Mouse (Mus musculus) liver, postnatal 0 days (tissue): ENCODE data around the gene Znrf2. TPM values are rescaled to one million over a fixed set of nuclear protein-coding genes. Genes with fewer than 3 reads are reported as not detected.

ENCODE experiments used
- ATAC-seq: fragments of 200-750 bp; cut with Nextera tagmentation; 2 replicates; pipeline ENCODE4 v1.8.0; 2017; ENCODE audit warnings: mild to moderate bottlenecking, moderate library complexity
- DNase-seq: peaks from one replicate; pipeline ENCODE4 v3.0.0-alpha.2; 2016
- H3K27ac ChIP-seq: fragments of 300-500 bp; sonication (generic); 2 replicates; pipeline ENCODE4 v1.5.1; 2014; ENCODE audit warnings: antibody characterized with exemption, moderate library complexity, mild to moderate bottlenecking, low read depth
- H3K27me3 ChIP-seq: fragments of 300-500 bp; sonication (generic); 2 replicates; pipeline ENCODE4 v1.6.1; 2014; ENCODE audit warnings: low read length, control low read depth, mixed read lengths; ENCODE audit not compliant: insufficient read depth
- H3K36me3 ChIP-seq: fragments of 300-500 bp; sonication (generic); replicated peaks from 2 replicates; pipeline ENCODE4 v1.6.1; 2014; ENCODE audit warnings: mild to moderate bottlenecking, control low read depth, low read length, moderate library complexity, mixed read lengths; ENCODE audit not compliant: insufficient read depth
- H3K4me1 ChIP-seq: fragments of 300-500 bp; sonication (generic); 2 replicates; pipeline ENCODE4 v1.6.1; 2014; ENCODE audit warnings: antibody characterized with exemption, mild to moderate bottlenecking, control low read depth; ENCODE audit not compliant: insufficient read depth
- H3K4me2 ChIP-seq: fragments of 300-500 bp; sonication (generic); 2 replicates; pipeline ENCODE4 v1.6.1; 2014; ENCODE audit warnings: low read depth, mild to moderate bottlenecking, low read length, moderate library complexity, mixed read lengths
- H3K4me3 ChIP-seq: fragments of 300-500 bp; sonication (generic); 2 replicates; pipeline ENCODE4 v1.5.1; 2014; ENCODE audit warnings: low read depth, low read length
- H3K9ac ChIP-seq: fragments of 300-500 bp; sonication (generic); replicated peaks from 2 replicates; pipeline ENCODE4 v1.6.1; 2014; ENCODE audit warnings: mild to moderate bottlenecking, moderate library complexity
- H3K9me3 ChIP-seq: fragments of 300-500 bp; sonication (generic); 2 replicates; pipeline ENCODE4 v1.6.1; 2016; ENCODE audit warnings: mild to moderate bottlenecking, control low read depth, low read length, mixed read lengths
- CTCF ChIP-seq: sonication (generic); IDR thresholded peaks from 2 replicates; pipeline ENCODE4 v1.5.1; 2016; ENCODE audit warnings: antibody characterized with exemption, low read depth
- EP300 ChIP-seq: IDR thresholded peaks from 2 replicates; pipeline ENCODE4 v1.6.1; 2016; ENCODE audit warnings: antibody characterized with exemption, low read depth, mild to moderate bottlenecking
- WGBS: fragments of 180-500 bp; shearing (Covaris S2); extraction: QIAGEN DNeasy Blood & Tissue Kit; methylation state at CpG from one replicate; pipeline ENCODE4 v1.1.7; 2014; ENCODE audit not compliant: insufficient replicate concordance; 5-methylcytosine and 5-hydroxymethylcytosine counted together
- polyA plus RNA-seq: library from polyadenylated mRNA; unstranded; fragments of >200 nt; fragmentation: Nextera tagmentation; extraction: Ambion mirVana; gene quantifications from 2 replicates; pipeline ENCODE4 v1.2.1, GENCODE M21; 2015

The Znrf2 gene
- polyA plus RNA-seq, 1 experiment from 2014 or later, result 4.4 TPM

- ATAC-seq (no peak), DNase-seq (no peak)
- 73% methylated on average over 5 of the region's 5 CpGs for WGBS
- Histone ChIP-seq H3K4me3 (no peak overlapping the region), H3K36me3 (no peaks in the 10 kb centered on the region), H3K4me2 (no peak overlapping the region), H3K27me3 (no peaks in the 10 kb centered on the region), H3K9me3 (no peaks in the 10 kb centered on the region), H3K9ac (no peak overlapping the region), H3K4me1 (peaks cover 3% of the 10 kb centered on the region; the same call in 1 of the 2 replicates), H3K27ac (no peak overlapping the region)
- TF ChIP-seq EP300 (no peak), CTCF (no peak)
Observed at GRCm38 (mm10) chr6:54779968-54780367, 36.7 kb upstream of the Znrf2 start.

GRCm38 (mm10) chr6:54780569-54781304 is 36.0 kb upstream of the Znrf2 start:
- ATAC-seq (no peak), DNase-seq (no peak)
- no peak overlapping the region for H3K4me3 ChIP-seq
- no peaks in the 10 kb centered on the region for H3K9me3 ChIP-seq
- H3K4me1 ChIP-seq, result peaks cover 3% of the 10 kb centered on the region; the same call in 1 of the 2 replicates
- 50% methylated on average over 5 of the region's 5 CpGs for WGBS
- no peaks in the 10 kb centered on the region for H3K36me3 ChIP-seq
- no peak overlapping the region for H3K9ac ChIP-seq
- no peak overlapping the region for H3K4me2 ChIP-seq
- TF ChIP-seq CTCF (no peak), EP300 (no peak)
- H3K27me3 ChIP-seq, result no peaks in the 10 kb centered on the region
- H3K27ac ChIP-seq, result no peak overlapping the region

GRCm38 (mm10) chr6:54781881-54782280 is 34.8 kb upstream of the Znrf2 start:
- Histone ChIP-seq H3K9ac (no peak overlapping the region), H3K27me3 (no peaks in the 10 kb centered on the region), H3K4me1 (peaks cover 3% of the 10 kb centered on the region; the same call in 1 of the 2 replicates), H3K9me3 (no peaks in the 10 kb centered on the region), H3K4me3 (no peak overlapping the region), H3K4me2 (no peak overlapping the region), H3K27ac (no peak overlapping the region), H3K36me3 (no peaks in the 10 kb centered on the region)
- DNase-seq (no peak), ATAC-seq (no peak)
- TF ChIP-seq EP300 (no peak), CTCF (no peak)
- 68% methylated on average over 6 of the region's 6 CpGs for WGBS

GRCm38 (mm10) chr6:54785098-54785730 is 31.5 kb upstream of the Znrf2 start:
- Histone ChIP-seq H3K27me3 (no peaks in the 10 kb centered on the region), H3K4me1 (peaks cover 4% of the 10 kb centered on the region), H3K27ac (no peak overlapping the region), H3K9ac (no peak overlapping the region), H3K4me2 (no peak overlapping the region), H3K4me3 (no peak overlapping the region), H3K36me3 (no peaks in the 10 kb centered on the region), H3K9me3 (no peaks in the 10 kb centered on the region)
- 83% methylated on average over 5 of the region's 5 CpGs for WGBS
- DNase-seq, result no peak
- no peak for TF ChIP-seq EP300
- TF ChIP-seq CTCF, result no peak
- no peak for ATAC-seq

GRCm38 (mm10) chr6:54786766-54787165 is 29.9 kb upstream of the Znrf2 start:
- Histone ChIP-seq H3K9ac (no peak overlapping the region), H3K27ac (no peak overlapping the region), H3K4me3 (no peak overlapping the region), H3K27me3 (no peaks in the 10 kb centered on the region), H3K36me3 (no peaks in the 10 kb centered on the region), H3K4me2 (no peak overlapping the region), H3K4me1 (peaks cover 15% of the 10 kb centered on the region), H3K9me3 (no peaks in the 10 kb centered on the region)
- DNase-seq, result no peak
- TF ChIP-seq EP300, result no peak
- 70% methylated on average over 5 of the region's 5 CpGs for WGBS
- no peak for ATAC-seq

GRCm38 (mm10) chr6:54788493-54788892 is 28.2 kb upstream of the Znrf2 start:
- Histone ChIP-seq H3K4me2 (no peak overlapping the region), H3K4me1 (peaks cover 15% of the 10 kb centered on the region), H3K9me3 (no peaks in the 10 kb centered on the region), H3K27ac (peak overlapping the region; percentile 66), H3K9ac (no peak overlapping the region), H3K27me3 (no peaks in the 10 kb centered on the region), H3K4me3 (no peak overlapping the region), H3K36me3 (no peaks in the 10 kb centered on the region)
- TF ChIP-seq EP300, result no peak
- no peak for TF ChIP-seq CTCF
- DNase-seq (no peak), ATAC-seq (no peak)
- WGBS, result 65% methylated on average over 6 of the region's 6 CpGs
